Mouse (Mus musculus) adrenal gland, adult 8-10 months (tissue): ENCODE measurements around the gene Numa1. TPM values are rescaled to one million over a fixed set of nuclear protein-coding genes. Genes with fewer than 3 reads are reported as not detected.
"Not testable (repeated sequence)": the region's sequence is repeated elsewhere in the genome, so short reads cannot be mapped to it uniquely, and the experiment has no call there.

ENCODE experiments used
- DNase-seq: peaks from one replicate; pipeline ENCODE4 v3.0.0; 2022
- total RNA-seq, 4 experiments: library from RNA; stranded (reverse); gene quantifications; 2 replicates each; pipeline ENCODE4 v1.2.4; 2022

The Numa1 gene
- total RNA-seq, 4 experiments from 2014 or later: 191 to 248 (median 221) TPM

- no peak for DNase-seq
These were observed 3.7 kb downstream of the Numa1 start for GRCm38 (mm10) chr7:101937569-101937968.

- no peak for DNase-seq
These were observed 4.4 kb downstream of the Numa1 start for GRCm38 (mm10) chr7:101938348-101938747.

- DNase-seq: no peak
These were observed 5.8 kb downstream of the Numa1 start for GRCm38 (mm10) chr7:101939758-101940157.

GRCm38 (mm10) chr7:101949008-101949407 is 15.1 kb downstream of the Numa1 start:
- DNase-seq: not testable (repeated sequence)

GRCm38 (mm10) chr7:101951648-101952047 is 17.7 kb downstream of the Numa1 start:
- DNase-seq: no peak

GRCm38 (mm10) chr7:101952098-101952497 is 18.2 kb downstream of the Numa1 start:
- DNase-seq: no peak

- DNase-seq: no peak
These were observed 20.3 kb downstream of the Numa1 start for GRCm38 (mm10) chr7:101954163-101954562.

GRCm38 (mm10) chr7:101955276-101955675 is 21.4 kb downstream of the Numa1 start:
- DNase-seq: no peak

- no peak for DNase-seq
These were observed 22.0 kb downstream of the Numa1 start for GRCm38 (mm10) chr7:101955862-101956261.

GRCm38 (mm10) chr7:101956481-101956880 is 22.6 kb downstream of the Numa1 start:
- DNase-seq: no peak

- DNase-seq: peak; percentile 70
These were observed 23.0 kb downstream of the Numa1 start for GRCm38 (mm10) chr7:101956911-101957310.

- no peak for DNase-seq
These were observed 28.9 kb downstream of the Numa1 start for GRCm38 (mm10) chr7:101962829-101963228.

GRCm38 (mm10) chr7:101963621-101964020 is 29.7 kb downstream of the Numa1 start:
- DNase-seq: no peak

GRCm38 (mm10) chr7:101964551-101964950 is 30.6 kb downstream of the Numa1 start:
- DNase-seq: peak; percentile 48

- no peak for DNase-seq
These were observed 31.7 kb downstream of the Numa1 start for GRCm38 (mm10) chr7:101965606-101966005.

- DNase-seq: no peak
These were observed 33.3 kb downstream of the Numa1 start for GRCm38 (mm10) chr7:101967256-101967655.

GRCm38 (mm10) chr7:101968751-101969150 is 34.8 kb downstream of the Numa1 start:
- DNase-seq: no peak

GRCm38 (mm10) chr7:101969694-101970428 is 36.0 kb downstream of the Numa1 start:
- peak; percentile 82 for DNase-seq

- peak; percentile 89 for DNase-seq
These were observed 36.5 kb downstream of the Numa1 start for GRCm38 (mm10) chr7:101970429-101970775.

GRCm38 (mm10) chr7:101970821-101971461 is 37.0 kb downstream of the Numa1 start:
- DNase-seq: peak; percentile 68

- DNase-seq: no peak
These were observed 37.8 kb downstream of the Numa1 start for GRCm38 (mm10) chr7:101971721-101972120.

GRCm38 (mm10) chr7:101973730-101974129 is 39.8 kb downstream of the Numa1 start:
- DNase-seq: no peak

- no peak for DNase-seq
These were observed 40.6 kb downstream of the Numa1 start for GRCm38 (mm10) chr7:101974505-101974904.

GRCm38 (mm10) chr7:101982735-101983134 is 48.8 kb downstream of the Numa1 start:
- no peak for DNase-seq
